12 mouse cellular contexts compared by ENCODE assay signal in genomic region chr5:111120705-111121420, GRCm38 (mm10).
DNase-seq lines count a peak whose midpoint lies in the region; ATAC-seq and TF ChIP-seq lines count a peak whose summit lies in the region.
"Had no signal": no experiment of that assay in that cellular context is flagged by ENCODE, and none has a peak within 500 bp of the region (broad histone marks: within the 10 kb centered on the region; RNA-seq: fewer than 3 reads in every experiment).

No protein-coding gene starts in this region.

- H3K4me2 ChIP-seq in midbrain, embryonic 11.5 days = no peak overlapping the region
- peak overlapping the region; percentile 10; the same call in 1 of the 2 replicates for H3K4me2 ChIP-seq in limb, embryonic 15.5 days
- H3K4me2 ChIP-seq: liver, embryonic 13.5 days; stomach, embryonic 15.5 days had no signal

- H3K36me3 ChIP-seq in midbrain, embryonic 11.5 days (ENCODE audit: control insufficient read depth, insufficient read depth, low read length) = no peaks in the 10 kb centered on the region
- H3K36me3 ChIP-seq in midbrain, embryonic 10.5 days = no peaks in the 10 kb centered on the region
- no peaks in the 10 kb centered on the region for H3K36me3 ChIP-seq in limb, embryonic 15.5 days
- H3K36me3 ChIP-seq: liver, embryonic 13.5 days; stomach, embryonic 15.5 days had no signal

- no peak overlapping the region for H3K9ac ChIP-seq in midbrain, embryonic 11.5 days (ENCODE audit: low read length)
- no peak overlapping the region for H3K9ac ChIP-seq in limb, embryonic 15.5 days
- H3K9ac ChIP-seq: liver, embryonic 13.5 days; stomach, embryonic 15.5 days had no signal

- DNase-seq in cerebellum, adult 2 months = no peak
- DNase-seq in midbrain, embryonic 11.5 days (ENCODE audit: low spot score, missing footprints) = peak; percentile 72
- no peak for DNase-seq in midbrain, embryonic 10.5 days (ENCODE audit: low spot score)
- DNase-seq in left cerebral cortex, adult 9 months (ENCODE audit: low spot score in 2 of 2) = no peak
- no peak for DNase-seq in ovary, postnatal 36 days (ENCODE audit: low spot score)
- DNase-seq in spleen, postnatal 10 days (ENCODE audit: low spot score in 2 of 2) = no peak
- DNase-seq: liver, embryonic 13.5 days had no signal

- TF ChIP-seq CTCF in cerebellum, adult 2 months (IDR thresholded peaks at IDR 0.05; ENCODE audit: borderline replicate concordance, insufficient read depth, low read depth, low read length) = no peak

- no peaks in the 10 kb centered on the region for H3K9me3 ChIP-seq in midbrain, embryonic 11.5 days (ENCODE audit: control insufficient read depth, low read length)
- H3K9me3 ChIP-seq in midbrain, embryonic 10.5 days (replicated peaks) = no peaks in the 10 kb centered on the region
- no peaks in the 10 kb centered on the region for H3K9me3 ChIP-seq in limb, embryonic 15.5 days
- H3K9me3 ChIP-seq: liver, embryonic 13.5 days; stomach, embryonic 15.5 days had no signal

- peaks cover 22% of the 10 kb centered on the region for H3K4me1 ChIP-seq in cerebellum, adult 2 months (ENCODE audit: control insufficient read depth, insufficient read depth, low read length)
- peaks cover 10% of the 10 kb centered on the region for H3K4me1 ChIP-seq in midbrain, embryonic 11.5 days (ENCODE audit: control insufficient read depth, insufficient read depth, low read length)
- H3K4me1 ChIP-seq in midbrain, embryonic 10.5 days = peaks cover 41% of the 10 kb centered on the region
- H3K4me1 ChIP-seq in limb, embryonic 15.5 days = peaks cover 37% of the 10 kb centered on the region

- no peak overlapping the region for H3K27ac ChIP-seq in cerebellum, adult 2 months (ENCODE audit: insufficient read depth, low read length)
- H3K27ac ChIP-seq in midbrain, embryonic 11.5 days (ENCODE audit: low read depth, low read length) = no peak overlapping the region
- no peak overlapping the region for H3K27ac ChIP-seq in midbrain, embryonic 10.5 days (replicated peaks)
- peak overlapping the region; percentile 65 for H3K27ac ChIP-seq in limb, embryonic 15.5 days
- H3K27ac ChIP-seq: liver, embryonic 13.5 days; stomach, embryonic 15.5 days had no signal

- H3K4me3 ChIP-seq in cerebellum, adult 2 months (replicated peaks; ENCODE audit: insufficient read depth, low read depth, low read length) = peak overlapping the region; percentile 37
- no peak overlapping the region for H3K4me3 ChIP-seq in midbrain, embryonic 11.5 days (ENCODE audit: low read depth, low read length)
- H3K4me3 ChIP-seq in midbrain, embryonic 10.5 days = no peak overlapping the region
- H3K4me3 ChIP-seq in limb, embryonic 15.5 days = no peak overlapping the region
- H3K4me3 ChIP-seq: liver, embryonic 13.5 days; megakaryocyte, embryonic 14.5 days; stomach, embryonic 15.5 days had no signal

- no peak for TF ChIP-seq POLR2A in cerebellum, adult 2 months (IDR thresholded peaks at IDR 0.05; ENCODE audit: borderline replicate concordance, insufficient read depth, low read length)

- WGBS in cerebellum, adult 2 months = 60% methylated on average over 10 of the region's 10 CpGs
- WGBS in midbrain, embryonic 11.5 days = 66% methylated on average over 10 of the region's 10 CpGs
- WGBS in midbrain, embryonic 10.5 days = 70% methylated on average over 10 of the region's 10 CpGs
- 30% methylated on average over 10 of the region's 10 CpGs for WGBS in limb, embryonic 15.5 days

- H3K27me3 ChIP-seq in cerebellum, adult 2 months (ENCODE audit: control insufficient read depth, insufficient read depth, low read length) = no peaks in the 10 kb centered on the region
- H3K27me3 ChIP-seq in midbrain, embryonic 11.5 days (ENCODE audit: control insufficient read depth, insufficient read depth, low read length) = no peaks in the 10 kb centered on the region
- H3K27me3 ChIP-seq in midbrain, embryonic 10.5 days (ENCODE audit: low read depth, poor library complexity, severe bottlenecking) = peaks cover 9% of the 10 kb centered on the region; the same call in 1 of the 2 replicates
- 0 out of 2 replicates have a peak, but pooled peaks cover 4% of the 10 kb centered on the region for H3K27me3 ChIP-seq in limb, embryonic 15.5 days
- H3K27me3 ChIP-seq: liver, embryonic 13.5 days; stomach, embryonic 15.5 days had no signal

- ATAC-seq in cerebellum, adult (ENCODE audit: insufficient number of reproducible peaks, low FRiP score, low TSS enrichment) = no peak
- no peak for ATAC-seq in midbrain, embryonic 11.5 days (ENCODE audit: low FRiP score)
- ATAC-seq in limb, embryonic 15.5 days (ENCODE audit: insufficient number of reproducible peaks, low FRiP score, low TSS enrichment, low read depth) = peak; percentile 52; the same call in 1 of the 2 replicates
- ATAC-seq: intestine, embryonic 16.5 days had no signal
